Mouse (Mus musculus) cerebellum, adult 2 months (tissue): ENCODE results near the gene Apc2.

Experiments used
- CTCF ChIP-seq: fragments of 200-500 bp; IDR thresholded peaks from 2 replicates; pipeline ENCODE4 v1.5.1; 2011; ENCODE audit warnings: low read depth, mild to moderate bottlenecking, control low read depth, low read length, moderate library complexity, borderline replicate concordance; ENCODE audit not compliant: insufficient read depth
- POLR2A ChIP-seq: fragments of 200-500 bp; IDR thresholded peaks from 2 replicates; pipeline ENCODE4 v1.6.1; 2011; ENCODE audit warnings: low read length, control low read depth, borderline replicate concordance; ENCODE audit not compliant: insufficient read depth

- TF ChIP-seq CTCF (no peak), POLR2A (no peak)
Observed at GRCm38 (mm10) chr10:80344131-80344661, 48.4 kb downstream of the Apc2 start.
